Mouse (Mus musculus): Measurements from ENCODE around the gene Adrm1.

The Adrm1 gene

DNA sequence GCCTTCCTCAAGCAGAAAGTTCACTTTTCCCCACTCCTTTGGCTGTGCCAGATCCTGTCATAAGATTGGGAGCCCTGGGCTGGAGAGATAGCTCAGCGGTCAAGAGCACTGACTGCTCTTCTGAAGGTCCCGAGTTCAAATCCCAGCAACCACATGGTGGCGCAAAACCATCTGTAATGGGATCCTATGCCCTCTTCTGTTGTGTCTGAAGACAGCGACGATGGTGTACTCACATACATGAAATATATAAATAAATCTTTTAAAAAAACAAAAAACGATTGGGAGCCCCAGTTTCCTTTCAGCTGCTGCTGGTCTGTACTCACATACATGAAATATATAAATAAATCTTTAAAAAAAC, 13.4 kb downstream of the Adrm1 start:
- no peak for DNase-seq (ENCODE audit: low spot score)

DNA sequence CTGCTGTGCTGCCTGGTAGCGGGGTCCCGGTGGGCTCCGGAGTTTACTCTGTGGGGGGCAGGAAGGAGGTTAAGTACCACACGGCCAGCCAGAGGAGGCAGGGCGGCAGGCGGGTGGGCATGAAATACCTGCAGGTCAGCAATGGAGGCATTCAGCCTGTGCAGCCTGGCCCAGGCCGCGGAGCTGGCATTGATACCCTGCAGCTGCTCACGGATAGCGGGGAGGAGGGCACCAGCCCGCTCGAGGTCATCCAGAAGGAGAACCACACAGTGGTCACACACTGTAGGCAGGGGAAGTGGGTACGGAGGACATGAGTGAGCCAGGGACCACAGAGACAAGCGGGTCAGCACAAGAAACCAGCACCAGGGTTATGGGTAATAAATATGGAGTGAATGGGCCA, 14.4 kb downstream of the Adrm1 start:
- DNase-seq (ENCODE audit: low spot score): no peak

DNA sequence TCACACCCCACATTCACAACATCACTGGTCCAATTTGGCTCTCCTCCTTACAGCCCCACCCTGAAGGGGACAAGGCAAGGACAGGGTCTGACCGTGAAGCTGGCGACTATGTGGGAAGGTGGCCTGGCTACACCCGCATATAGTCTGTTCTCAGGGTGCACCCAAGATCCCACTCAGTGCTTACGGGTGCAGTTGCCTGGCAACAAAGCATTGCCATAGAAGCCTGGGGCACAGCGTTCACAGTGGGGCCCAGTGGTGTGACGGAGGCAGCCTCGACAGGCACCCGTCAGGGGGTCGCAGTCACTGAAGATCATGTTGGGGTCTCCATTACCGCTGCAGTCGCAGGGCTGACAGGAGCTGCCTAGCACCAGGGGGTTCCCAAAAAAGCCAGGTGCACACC, 16.1 kb downstream of the Adrm1 start:
- DNase-seq (ENCODE audit: low spot score): no peak

DNA sequence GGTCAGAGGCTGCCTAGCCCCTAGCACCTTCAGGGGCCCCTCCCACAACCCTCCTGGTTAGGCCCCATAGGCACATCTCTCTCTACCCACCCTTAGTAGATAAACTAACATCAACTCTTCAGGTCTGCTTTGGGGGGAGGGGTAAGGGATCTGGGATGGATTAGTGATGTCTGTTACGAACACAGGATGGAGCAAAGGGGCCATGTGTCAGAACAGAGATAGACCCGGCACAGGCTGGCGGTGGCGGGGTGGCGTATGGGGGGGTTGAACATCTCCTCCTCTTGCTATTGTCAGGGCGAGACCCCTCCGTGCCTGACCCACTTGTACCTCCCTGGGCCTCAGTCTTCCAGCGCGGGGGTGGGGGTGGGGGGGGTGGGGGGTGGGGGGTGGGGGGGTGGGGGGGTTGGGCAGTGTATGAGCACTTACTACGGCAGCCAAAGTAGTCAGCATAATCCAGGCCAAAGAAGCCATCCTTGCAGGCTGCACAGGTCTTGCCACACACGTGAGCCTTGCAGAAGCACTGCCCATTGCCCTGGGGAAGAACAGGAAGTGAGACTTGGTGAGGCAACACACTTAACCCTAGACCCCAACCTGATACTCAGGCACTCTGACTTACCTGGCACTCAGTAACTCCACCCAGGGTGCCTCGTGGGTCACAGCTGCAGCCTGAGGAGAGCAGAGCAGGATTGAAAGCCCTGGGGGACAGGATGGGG, 25.5 kb downstream of the Adrm1 start:
- DNase-seq (ENCODE audit: low spot score): no peak

DNA sequence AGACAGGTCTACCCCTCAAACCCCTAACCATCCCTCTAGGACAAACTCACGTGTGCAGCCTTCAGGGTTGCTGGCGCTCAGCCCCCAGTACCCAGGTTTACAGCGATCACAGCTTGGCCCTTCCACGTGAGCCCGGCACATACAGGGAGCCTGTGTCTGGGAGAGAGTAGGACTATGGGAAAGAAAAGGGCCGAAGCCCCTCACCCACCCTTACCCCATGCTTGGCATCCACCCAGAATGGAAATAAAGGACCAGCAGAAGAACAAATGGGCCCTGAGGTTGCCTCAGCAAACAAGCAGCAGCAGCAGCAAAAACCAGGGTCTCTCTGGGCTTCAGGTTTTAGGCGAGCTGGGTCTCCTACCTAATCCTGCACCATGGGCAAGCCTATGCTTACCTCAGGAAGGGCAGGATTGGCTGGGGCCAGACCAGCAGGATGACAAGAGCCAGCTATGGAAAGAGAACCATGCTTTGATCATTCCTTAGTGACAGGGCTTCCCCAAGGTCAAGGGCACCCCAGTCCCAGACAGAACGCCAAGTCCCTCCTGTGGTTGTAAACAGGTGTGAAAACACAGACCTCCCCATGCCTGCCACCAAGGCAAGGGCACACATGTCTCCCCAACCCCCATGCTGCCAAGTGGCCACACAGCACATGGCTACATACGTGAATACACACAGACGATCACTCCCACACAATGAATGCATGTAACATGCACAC, 26.2 kb downstream of the Adrm1 start:
- no peak for DNase-seq (ENCODE audit: low spot score)

DNA sequence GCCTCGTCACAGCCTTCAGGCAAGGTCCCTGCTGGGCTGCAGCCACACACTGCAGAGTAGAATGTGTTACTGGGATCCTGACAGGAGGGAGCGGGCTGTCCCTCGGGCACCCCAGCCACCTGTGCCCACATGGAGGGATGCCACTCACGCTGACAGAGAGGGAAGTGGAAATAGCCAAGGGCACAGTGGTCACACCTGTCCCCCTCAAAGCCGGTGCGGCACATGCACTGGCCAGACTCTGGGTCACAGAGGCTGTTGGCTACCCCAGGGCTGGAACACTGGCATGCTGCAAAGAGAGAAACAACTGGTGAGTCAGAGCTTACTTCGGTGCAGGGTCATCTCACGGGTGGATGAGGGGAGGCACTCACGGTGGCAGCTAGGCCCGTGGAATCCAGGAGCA, 27.5 kb downstream of the Adrm1 start:
- no peak for DNase-seq (ENCODE audit: low spot score)

DNA sequence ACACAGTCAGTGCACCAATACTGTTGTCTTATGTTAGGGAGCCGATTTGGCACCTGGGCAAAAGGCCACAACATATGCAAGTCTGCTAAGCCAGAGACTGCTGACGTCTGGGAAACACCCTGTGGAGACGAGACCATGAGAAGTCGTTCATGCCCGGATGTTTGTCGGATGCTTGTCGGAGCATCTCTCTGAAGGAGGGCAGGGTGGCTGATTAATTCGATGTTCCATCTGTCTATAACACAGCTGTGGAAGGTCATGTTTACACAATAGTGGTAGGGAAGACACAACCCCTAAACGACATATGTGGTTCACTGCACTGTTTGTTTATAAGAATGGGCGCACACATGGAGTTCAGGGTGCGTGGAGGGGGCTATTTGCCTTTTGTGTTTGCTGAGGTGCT, 29.4 kb downstream of the Adrm1 start:
- no peak for DNase-seq (ENCODE audit: low spot score)

DNA sequence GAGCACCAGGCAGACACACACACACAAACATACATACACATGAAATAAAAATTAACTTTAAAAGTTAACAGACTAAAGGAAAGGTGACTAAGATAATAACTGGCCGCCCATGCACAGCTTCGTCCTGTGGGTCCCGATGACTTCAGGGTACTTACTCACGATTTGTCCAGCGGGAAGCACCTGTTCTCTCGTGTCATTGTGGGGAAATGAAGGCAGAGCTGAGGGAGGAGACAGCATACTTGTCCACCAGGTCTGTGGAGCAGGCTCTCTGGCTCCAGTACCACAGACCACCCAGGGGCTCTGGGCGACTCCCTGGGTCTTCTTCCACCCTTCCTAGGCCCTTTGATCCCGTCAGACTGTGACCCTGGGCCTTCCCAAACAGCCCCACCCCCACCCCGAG, 30.0 kb downstream of the Adrm1 start:
- no peak for DNase-seq (ENCODE audit: low spot score)

DNA sequence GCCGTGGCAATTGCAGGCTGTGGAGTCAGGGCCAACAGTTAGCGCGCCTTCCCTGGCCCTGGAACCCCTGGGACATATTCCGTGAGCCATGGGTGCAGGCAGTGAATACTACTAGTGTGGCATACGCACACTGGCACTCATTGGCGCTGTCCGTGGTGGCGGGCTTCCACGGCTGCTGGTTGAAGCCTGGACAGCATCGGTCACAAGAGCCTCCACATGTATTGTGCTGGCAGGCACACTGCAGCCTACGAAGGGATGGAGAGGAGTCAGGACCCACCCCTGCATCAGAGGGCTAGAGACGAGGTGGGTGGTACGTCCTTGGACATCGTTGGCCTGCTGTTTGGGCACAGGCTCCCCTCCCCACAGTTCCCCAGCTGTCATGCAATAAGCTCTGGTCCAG, 31.0 kb downstream of the Adrm1 start:
- no peak for DNase-seq (ENCODE audit: low spot score)

DNA sequence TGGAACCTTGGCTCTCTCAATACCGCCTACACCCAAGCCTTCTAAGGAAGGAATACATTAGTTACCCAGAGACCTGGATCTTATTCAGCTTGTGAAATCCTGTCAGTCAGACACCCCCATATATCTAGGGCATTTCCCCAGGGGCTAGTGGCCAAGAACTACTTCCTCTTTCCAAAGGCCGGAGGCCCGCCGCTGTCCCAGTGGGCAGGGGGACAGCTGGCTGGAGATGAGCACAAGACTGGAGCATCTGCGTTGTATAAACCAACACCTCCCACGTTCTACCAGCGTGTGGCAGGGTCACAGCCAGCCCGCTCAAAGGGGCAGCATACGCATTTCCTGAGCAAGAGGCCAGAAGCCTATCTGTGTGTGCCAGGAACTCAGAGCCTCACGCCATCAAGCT, 31.5 kb downstream of the Adrm1 start:
- peak; percentile 68 for DNase-seq (ENCODE audit: low spot score)

DNA sequence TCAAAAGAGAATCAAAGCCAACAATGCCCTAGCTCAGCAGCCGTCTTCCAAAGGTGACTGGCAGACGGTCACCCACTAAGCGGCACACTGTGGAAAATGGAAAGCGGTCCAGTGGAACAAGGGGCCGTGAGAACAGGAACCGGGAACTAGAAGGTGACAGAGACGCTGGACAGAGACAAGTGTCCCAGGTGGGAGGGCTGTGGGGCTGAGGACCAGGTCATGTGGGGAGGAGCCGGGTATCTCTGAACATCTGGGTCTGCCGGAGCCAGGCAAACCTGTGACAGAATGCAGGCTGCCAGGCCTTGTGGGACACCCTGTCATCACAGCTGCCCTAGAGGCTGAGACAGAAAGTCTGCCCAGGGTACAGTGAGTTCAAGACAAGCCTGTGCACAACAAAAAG, 33.2 kb downstream of the Adrm1 start:
- no peak for DNase-seq (ENCODE audit: low spot score)

DNA sequence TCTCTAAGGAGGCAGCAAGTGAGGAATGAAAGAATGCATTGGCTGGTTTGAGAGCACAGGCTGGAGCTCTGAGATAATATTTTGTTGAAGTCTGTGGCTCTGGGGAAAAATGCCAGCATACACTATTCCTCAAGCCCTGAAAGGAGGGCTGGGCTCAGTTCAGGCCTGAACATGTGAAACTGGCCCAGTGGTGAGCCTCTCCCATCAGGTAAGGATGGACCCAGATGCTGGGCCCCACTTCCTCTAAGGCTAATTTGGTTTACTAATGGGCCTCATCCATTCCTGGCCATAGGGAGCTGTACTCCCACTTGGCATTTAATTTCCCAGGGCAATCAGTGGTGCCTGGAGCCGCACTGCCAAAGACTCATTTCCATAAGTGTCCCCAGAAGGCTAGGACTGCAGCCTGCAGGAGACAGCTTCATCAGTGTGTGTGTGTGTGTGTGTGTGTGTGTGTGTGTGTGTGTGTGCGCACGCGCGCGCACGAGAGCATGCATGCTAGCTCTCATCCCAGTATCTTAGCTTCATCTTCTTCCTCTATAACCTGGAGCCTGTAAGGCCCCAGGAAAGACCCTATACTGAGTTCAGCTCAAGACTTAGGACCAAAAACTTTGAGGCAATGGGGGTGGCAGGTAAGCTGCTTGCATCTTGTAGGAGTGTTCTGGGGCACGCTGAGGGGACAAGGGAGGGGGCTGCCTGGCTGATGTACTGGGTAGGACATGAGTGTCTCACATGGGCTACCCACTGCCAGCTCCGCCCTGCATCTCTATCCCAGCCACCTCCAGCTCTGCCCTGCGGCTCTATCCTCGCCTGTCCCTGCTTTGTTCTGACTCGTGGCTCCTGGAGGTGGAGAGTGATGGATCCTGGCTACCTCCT, 34.0 kb downstream of the Adrm1 start:
- no peak for DNase-seq (ENCODE audit: low spot score)

DNA sequence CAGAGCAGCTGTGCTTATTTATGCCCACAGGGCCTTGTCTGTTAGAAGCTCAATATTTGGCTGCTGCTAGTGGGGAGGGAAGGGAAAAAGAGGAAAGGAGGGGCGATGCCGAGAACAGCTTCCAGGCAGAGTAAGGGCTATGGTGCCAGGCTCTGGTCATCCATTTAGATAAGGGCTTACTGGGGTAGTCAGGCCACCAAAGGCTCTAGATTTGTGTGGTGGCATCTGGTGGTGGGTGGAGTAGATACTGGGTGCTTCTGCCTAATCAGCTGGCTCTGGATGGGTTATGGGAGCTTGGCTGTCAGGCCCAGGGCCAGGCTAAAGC, 34.6 kb downstream of the Adrm1 start:
- no peak for DNase-seq (ENCODE audit: low spot score)

DNA sequence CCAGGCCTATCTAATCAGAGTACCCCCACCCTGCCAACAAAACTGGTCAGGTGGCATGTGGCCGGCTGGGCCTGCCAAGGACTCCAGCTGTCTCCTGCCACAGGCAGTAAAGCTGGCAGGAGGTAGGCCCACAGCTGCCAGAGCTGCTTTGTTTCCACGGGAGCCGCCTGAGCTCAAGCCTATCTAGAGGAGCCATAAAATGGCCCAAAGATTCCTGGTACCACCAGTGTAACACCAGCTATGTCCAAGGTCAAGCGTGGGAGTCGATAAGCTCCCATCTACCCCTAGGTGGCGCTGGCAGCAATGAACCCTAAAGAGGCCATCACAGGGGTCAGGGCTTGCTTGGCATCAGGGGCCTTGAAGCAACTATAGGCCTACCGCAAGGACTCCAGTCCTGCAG, 36.6 kb downstream of the Adrm1 start:
- peak; percentile 57 for DNase-seq (ENCODE audit: low spot score)

DNA sequence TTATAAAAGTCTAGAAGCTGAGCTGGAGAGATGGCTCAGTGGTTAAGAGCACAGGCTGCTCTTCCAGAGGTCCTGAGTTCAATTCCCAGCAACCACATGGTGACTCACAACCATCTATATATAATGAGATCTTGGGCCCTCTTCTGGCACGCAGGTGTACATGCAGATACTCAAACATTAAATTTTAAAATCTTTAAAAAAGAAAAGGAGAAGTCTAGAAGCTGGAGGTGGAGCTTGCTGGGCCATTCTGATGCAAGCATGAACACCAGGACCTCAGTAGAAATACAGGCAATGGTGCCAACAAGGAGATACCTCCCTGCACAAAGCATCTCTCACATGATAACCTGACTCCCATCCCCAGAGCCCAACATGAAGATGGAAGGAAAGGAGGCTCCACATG, 37.7 kb downstream of the Adrm1 start:
- DNase-seq (ENCODE audit: low spot score): no peak

DNA sequence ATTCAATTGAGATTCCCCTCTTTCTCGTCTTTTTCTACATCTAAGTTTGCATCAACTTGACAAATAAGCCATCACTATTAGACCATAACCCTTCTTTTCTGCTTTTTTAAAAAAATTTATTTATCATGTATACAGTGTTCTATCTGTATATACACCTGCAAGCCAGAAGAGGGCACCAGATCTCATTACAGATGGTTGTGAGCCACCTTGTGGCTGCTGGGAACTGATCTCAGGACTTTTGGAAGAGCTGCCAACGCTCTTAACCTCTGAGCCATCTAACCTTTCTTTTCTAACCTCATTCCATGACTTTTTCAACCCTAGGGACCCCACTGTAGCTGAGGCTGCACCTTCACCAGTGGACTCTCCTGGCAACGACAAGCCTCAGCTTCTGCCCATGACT, 41.0 kb downstream of the Adrm1 start:
- no peak for DNase-seq (ENCODE audit: low spot score)

DNA sequence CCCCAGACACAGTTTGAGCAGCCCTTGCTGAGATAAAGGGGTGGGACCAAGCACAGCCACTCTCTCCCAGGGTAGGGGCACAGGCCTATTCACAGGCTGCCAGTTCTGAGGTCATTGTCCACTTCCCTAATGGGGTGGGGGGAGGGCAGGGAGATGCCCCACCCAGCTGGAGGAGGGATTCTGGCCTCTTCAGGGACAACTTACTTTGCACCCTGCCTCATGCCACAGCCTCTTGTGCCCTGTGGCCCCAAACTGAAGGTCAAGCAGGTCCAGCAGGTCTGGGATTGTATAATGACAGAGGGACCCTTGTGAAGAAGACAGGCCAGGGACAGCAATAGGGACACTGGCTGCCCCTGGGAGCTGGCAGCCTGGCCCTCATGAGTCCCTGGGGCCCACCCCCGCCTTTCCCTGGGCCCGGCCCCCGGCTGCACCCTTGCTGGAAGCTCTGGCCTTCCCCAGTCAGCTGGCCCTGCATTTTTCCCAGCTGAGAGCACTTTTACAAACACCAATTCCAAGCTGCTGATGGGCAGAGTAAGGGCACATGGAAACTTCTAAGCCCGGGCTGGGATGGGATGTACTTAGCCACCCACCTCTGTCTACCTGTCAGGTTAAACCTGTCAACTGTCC, 43.2 kb downstream of the Adrm1 start:
- DNase-seq (ENCODE audit: low spot score): no peak

DNA sequence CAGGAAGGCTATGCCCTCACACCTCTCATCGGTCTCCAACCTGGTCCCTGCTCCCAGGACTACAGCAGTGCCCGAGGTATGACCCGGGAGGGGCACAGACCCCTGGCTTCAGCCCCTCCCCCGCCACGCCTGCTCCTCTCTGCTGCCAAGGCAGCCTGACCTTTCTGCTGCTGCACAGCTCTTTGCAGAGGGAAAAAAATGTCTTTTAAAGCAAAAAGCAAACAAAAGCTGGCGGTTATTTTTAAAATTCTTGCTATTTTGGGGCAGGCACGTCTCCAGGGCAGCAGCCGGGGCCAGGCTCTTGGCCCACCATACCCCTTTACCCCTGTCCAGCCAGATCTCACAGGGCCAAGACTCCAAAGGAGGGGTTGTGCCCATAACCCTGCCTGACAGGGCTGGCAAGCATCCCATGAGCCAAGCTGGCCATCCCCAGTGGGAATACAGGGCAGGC, 43.8 kb downstream of the Adrm1 start:
- no peak for DNase-seq (ENCODE audit: low spot score)

DNA sequence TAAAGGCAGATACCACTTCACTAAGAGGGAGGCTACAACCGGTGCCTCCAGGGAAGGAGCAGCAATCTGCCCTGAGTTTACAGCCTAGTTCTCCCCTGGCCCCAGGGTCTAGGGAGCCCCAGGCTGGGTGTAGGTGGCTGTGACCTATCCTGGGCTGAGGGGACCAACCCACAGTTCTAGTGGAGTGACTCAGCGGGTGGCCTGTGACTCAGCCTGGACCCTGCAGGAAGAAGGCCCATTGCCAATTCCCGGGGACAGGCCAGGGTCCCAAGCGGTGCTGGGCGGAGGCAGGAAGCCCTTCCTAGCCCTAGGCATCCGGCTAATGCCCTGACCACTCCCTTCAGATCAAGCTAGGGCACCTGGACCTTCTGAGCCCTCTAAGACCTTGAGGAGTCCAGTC, 44.7 kb downstream of the Adrm1 start:
- DNase-seq (ENCODE audit: low spot score): peak; percentile 68

DNA sequence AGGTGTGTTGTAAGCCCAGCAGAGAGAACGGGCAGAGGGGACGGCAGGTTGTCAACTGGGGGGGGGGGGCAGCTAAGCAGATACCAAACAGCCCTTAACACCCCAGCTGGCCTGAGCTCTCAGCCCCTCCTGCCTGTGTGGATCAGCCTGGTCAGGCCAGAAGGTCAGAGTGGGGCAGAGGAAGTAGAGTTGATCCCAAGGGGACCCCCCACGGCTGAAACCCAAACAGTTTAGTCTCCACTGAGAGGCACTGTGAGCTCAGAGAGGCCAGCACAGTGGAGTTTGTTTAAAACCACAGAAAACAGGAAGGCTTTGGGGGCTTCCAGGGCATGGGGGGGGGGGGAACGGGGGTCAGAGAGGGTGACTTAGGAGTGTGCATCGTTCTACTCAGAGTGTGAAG, 45.6 kb downstream of the Adrm1 start:
- DNase-seq (ENCODE audit: low spot score): no peak

DNA sequence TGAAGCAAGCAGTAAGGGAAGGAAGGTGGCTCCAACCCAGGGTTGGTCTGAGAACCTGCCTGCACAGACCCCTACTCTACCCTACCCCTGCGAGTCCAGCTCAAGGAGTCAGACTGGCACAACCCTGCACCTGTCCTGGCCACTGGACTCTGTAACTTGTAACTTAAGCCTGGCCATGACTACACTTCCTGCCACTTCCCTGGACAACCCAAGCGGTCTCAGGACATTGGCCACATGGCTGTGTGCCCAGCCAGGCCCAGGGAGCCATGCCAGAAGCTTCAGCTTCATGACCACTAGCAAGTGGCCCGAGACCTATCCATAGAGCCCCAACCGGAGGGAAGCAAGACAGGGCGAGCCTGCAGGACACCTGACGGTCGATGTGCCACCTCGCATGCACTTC, 46.3 kb downstream of the Adrm1 start:
- peak; percentile 88 for DNase-seq (ENCODE audit: low spot score)

DNA sequence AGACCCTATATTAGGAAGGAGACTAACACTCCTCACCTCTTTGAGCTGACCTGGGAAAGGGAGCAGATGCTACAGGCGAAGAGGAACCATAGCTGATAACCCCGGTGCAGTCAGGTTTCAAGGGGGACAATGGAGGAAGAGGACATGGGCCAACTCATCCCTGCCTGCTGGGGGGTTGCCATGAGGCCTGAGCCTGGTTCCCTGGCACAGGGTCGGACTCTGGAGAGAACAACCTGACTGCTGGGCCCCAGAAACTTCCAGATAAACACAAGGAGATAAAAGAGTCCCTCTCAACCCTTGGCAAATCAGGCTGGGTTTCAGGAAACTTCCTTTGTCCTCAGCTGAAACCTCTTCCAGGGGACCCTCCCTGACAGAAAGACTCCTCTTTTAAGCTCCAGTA, 47.0 kb downstream of the Adrm1 start:
- no peak for DNase-seq (ENCODE audit: low spot score)

DNA sequence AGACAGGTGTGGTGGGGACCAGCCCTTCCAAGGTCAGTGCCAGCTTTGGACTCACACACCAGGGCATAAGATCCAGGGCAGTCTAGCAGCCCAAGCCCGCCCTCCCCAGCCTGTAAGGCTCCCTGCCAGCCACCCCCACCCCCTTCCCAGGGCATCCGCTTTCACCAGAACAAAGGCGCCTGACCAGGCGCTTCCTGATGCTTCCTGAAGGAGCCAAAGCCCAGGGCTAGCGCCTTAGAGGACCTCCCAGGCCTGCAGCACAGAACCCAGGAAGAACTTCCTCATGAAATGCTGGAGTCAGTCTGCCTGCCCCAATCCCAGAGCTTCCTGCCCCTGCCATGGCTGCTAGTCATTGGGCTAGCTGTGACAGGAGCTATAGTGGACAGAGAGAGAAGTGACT, 47.4 kb downstream of the Adrm1 start:
- DNase-seq (ENCODE audit: low spot score): peak; percentile 70
